Mouse (Mus musculus) adrenal gland, postnatal 36 days (tissue): Measurements from ENCODE around the gene Cacna1b. TPM values are rescaled to one million over a fixed set of nuclear protein-coding genes. Genes with fewer than 3 reads are reported as not detected.

Experiments used
- DNase-seq, 2 experiments: peaks; one replicate each; pipeline ENCODE4 v3.0.0; 2021; ENCODE audit warnings: mixed read lengths in 1 of 2
- long read RNA-seq, 2 experiments: library from polyadenylated mRNA; stranded (forward); transcript quantifications; one replicate each; pipeline ENCODE4 v2.0.0; 2021; ENCODE audit warnings: borderline sequencing depth in 2 of 2
- total RNA-seq, 2 experiments: library from RNA; stranded (reverse); gene quantifications; 2 replicates each; pipeline ENCODE4 v1.2.3; 2021

The Cacna1b gene
- 1 to 10 TPM; 1.3 to 1.9 TPM for total RNA-seq
- long read RNA-seq, experiment 1 = 0 reads
- long read RNA-seq, experiment 2 = 0 reads

DNA sequence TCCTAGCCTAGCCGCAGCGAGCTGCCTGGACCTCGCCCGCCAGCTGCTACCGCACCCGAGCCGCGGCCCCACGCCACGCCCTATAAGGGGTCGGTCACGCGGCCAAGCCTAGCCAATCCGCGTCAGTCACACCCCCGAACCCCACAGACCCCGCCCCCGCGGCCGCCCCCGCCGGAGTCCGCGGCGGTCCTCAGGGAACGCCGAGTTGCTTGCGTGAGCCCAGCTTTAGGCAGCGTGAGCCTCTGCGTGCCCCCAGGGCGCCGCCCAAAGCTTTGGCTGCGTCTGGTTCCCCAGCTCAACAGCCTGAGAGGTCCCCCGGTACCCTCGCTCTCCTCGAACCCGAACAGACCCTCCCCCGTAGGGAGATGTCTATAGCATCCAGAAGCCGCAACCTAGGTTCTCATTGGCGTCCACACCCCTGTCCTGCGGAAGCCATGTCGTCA is at the start of gene Cacna1b:
Gene Cacna1b (minus strand): TSS at position 38 of the 443 bp plus-strand sequence.
- peak; percentile 66 for DNase-seq

DNA sequence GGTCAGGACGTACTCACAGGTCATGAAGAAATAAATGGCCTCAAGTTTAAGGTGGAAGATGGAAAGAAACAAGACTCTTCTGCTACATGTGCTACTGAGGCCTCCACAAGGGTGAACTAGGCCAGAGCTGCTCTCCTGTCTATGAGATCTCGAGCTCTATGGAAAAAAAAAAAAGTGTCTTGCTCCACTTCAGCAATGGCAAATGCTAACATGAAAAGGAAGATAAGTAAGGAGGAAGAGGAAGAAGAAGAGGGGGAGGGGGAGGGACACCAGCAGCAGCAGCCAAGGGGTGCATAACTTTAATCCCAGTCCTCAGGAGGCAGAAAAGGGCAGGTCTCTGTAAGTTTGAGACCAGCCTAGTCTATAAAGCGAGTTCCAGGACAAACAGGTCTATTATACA is 46.8 kb upstream of the Cacna1b start:
- DNase-seq = no peak

DNA sequence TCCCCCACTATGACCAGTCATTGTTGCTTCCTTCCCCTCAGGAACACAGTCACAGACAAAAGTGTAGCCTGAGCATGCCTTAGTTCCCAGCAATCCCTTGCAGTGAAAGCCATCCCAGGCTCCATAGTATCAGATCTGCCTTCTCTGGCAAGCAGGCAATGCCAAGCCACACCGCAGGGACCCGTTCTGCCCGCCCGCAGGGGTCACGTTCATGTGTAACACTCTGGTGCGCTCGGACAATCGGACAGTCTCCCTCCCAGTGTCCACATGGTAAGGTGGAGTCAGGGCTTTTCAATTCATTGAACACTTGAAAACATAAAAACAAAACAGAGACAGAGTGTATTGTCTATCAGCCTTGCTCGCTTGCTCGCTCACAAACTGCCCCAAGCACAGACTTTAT is 44.7 kb upstream of the Cacna1b start:
- DNase-seq = no peak

DNA sequence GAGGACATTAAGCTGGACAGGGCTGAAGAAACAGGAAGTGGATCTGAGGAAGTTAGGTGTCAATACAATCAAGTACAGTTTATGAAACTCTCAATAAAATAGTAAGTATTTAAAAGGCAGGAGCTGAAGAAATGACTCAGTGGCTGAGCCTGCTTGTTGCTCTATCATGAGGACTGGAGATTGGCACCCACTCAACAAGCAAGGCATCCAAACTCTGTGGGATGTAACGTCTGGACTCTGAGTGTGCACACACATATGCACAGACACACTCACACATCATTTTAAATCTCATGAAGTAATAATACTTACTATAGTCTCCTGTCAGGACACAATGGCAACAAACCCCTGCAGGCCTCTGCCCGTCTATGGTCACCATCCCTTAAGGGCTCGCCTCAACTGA is 44.1 kb upstream of the Cacna1b start:
- no peak for DNase-seq

DNA sequence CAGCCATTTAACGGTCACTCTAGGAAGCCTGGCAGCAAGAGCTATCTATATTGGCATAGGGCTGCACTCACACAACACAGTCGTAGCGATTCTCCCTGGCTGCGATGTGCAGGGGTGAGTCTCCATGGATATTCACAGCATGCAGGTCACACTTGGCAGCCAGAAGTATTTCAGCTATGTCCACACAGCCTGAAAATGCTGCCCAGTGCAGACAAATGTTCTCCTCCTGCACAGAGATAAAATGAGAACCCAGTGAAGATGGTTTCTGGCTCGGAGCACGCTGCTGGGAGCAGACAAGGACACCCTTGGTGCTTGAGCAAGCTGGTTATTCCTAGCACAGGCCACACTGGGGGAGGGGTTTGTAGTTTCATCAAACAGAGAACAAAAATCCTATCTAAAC is 43.2 kb upstream of the Cacna1b start:
- DNase-seq = peak in 1 of 2 experiments; percentile 24

DNA sequence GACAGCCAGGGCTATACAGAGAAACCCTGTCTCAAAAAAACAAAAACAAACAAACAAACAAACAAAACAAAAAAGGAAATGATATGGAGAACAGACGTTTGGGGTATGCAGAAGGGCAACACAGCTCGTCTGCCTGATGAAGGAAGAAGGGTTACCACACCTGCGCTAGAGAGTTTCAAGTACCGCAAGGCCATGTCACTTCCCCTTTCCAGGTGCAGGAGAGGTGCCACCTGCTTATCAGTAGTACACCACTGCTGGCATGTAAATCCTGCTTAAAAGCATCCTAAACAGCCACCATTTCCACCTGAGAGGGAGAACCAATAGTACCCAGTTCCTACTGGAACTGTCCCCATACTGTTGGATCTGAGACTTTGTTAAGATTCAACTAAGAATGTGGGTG is 42.7 kb upstream of the Cacna1b start:
- no peak for DNase-seq

DNA sequence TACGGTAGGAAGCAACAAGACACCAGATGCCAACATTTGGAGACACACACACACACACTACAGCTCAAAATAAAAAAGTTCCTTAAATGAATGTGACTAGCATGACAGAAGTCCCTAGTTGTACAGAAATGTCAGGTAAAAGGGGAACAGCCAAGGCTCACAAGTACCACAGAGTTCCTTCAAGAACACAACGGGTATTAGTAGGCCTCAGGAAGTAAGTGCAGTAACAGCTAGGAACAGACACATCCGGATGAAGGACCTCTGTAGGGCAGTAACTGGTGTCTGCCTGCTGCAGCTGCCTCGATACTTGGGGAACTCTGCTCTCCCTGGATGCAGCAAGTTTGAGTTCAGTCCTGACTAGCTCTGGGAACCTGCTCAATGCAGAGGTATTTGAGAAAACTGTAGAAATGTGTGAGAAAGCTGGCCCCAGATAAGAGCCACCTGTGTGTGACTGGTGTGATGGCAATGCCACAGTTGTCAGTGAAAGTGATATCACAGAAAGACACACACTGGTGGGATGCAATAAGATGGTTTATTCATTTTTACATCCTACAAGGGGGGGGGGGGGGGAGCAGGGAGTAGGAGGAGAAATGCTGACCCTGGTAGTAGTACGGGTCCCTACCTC is 34.0 kb upstream of the Cacna1b start:
- DNase-seq = no peak

DNA sequence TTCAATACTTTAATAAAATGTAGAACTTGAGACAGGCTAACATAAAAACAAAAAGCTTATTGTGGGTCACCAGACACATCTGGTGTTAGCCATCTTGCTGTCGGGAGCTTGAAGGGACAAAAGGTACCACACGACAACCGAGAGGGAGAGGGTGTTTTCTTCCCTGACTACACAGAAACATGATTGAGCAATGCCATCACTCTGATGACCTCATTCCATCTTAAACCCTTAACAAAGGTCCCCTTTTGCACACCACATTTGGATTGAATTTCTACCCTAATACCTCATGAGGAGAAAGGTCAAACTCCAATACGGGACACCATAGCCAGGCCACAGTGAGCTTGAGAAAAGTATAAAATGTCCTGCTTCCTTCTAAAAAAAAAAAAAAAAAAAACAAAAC is 24.3 kb upstream of the Cacna1b start:
- DNase-seq = no peak

DNA sequence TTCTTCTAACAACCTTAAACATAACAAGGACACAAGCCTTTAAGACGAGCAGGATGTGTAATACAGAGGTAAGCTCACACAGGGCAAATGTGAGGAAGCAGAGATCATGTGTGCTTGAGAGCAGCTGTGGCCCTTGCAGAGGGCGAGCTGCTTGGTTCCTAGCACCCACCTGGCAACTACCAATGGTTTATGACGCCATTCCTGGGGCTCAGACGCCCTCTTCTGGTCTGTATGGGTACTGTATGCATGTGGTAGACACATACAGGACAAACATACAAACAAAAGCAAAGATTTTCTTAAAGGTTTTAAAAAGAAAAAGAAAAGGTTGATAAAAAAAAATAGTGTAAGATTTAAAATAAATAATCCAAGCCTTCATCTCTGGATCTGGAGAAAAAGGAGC is 18.3 kb upstream of the Cacna1b start:
- DNase-seq = no peak

DNA sequence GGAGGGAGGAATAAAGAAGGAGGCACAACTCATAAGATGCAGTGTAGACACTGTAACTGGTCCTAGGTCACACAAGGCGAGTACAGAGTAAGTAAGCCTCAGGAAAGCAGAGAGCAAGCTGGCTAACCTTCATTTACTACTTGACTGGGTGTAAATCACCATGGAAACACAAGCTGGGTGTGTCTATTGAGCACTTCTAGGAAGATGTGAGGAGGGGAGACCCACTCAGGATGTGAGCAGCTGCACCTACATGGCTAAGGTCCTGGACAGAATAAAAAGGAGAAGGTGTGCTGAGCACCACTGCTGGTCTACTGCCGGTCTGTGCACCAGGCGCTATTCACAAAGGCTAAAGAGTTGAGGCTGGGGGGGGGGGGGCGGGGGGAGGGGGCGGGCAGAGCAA is 13.9 kb upstream of the Cacna1b start:
- no peak for DNase-seq

DNA sequence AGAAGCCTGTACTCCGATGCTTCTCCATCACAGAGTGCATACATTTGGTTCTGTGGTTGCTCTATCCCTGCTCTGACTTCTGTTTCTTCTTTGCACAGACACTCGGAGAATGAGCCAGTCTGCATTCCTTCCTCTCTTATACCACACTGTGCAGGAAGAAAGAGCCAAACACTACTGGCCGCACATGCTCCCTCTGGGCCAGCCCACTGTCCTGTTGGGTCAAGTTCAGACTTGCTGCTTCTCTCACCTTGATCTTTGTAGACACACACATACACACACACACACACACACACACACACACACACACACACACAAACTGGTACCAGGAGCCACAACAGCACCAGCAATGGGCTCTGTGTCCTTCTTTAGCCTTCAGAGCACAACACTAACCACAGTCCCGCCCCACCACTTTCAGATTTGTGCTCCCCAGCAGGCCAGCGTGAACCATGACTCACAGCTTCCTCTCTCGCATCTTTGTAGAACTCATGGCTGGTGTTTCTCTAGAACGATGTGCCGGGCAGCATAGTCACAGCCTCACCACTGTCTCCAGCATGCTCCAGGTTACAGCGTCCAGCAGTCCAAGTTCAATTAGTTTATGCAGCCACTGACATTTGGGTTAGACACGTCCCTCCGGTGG is 13.1 kb upstream of the Cacna1b start:
- DNase-seq = no peak

DNA sequence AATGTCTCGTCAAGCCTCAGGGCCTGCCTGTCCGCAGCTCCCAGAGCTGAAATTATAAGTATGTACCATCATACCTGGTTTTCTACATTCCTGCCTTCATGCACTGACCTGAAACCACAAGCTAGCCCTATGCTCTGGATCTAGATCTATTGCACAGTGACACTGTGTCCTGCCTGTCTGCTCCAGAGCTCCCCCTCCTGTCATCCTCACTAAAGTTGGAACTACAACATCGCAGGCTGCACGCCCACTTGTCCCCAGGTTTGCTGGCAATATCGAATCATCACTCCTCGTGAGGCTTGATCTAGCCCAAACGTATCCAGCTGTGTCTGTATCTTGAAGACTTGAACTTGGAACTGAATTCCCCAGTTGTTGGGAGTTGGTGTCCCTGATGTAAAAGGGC is 11.9 kb upstream of the Cacna1b start:
- DNase-seq = no peak

DNA sequence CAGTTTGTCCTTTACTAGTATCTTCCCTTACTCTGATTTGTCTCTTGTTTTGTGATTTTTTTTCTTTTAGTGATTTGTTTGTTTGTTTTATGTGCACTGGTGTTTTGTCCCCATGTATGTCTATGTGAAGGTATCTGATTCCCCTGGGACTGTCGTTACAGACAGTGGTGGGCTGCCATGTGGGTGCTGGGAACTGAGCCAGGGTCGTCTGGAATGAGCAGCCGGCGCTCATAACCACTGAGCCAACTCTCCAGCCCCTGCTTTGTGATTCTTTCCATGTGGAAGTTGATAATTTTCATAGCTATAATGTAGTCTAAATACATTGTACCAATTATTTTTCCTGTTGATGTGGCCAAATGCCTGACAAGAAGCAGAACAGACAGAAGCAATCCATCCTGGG is 7.9 kb upstream of the Cacna1b start:
- no peak for DNase-seq

DNA sequence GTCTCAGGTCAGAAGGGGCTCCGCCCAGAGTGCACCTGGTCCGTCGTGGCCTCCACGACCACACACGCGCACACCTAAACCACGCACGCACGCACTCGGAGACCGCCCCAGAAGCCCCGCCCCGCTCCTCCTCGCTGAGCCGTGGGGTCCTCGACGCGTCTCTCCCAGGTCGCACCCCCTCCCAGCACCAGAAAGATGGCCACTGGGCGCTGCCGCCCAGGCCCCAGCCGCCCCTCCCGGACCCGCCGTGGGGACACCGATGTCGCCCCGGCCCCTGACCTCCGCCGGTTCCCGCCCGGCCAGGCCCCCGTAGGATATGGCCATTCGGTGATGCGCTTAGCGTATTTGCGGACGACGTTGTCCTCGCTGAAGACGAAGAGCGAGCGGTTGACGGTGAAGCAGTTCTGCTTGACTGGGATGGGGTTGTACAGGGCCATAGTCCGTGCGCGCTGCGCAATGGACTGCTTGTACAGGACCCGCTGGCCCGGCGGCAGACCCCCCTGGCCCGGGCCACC is 449 bp downstream of the Cacna1b start:
- no peak for DNase-seq

DNA sequence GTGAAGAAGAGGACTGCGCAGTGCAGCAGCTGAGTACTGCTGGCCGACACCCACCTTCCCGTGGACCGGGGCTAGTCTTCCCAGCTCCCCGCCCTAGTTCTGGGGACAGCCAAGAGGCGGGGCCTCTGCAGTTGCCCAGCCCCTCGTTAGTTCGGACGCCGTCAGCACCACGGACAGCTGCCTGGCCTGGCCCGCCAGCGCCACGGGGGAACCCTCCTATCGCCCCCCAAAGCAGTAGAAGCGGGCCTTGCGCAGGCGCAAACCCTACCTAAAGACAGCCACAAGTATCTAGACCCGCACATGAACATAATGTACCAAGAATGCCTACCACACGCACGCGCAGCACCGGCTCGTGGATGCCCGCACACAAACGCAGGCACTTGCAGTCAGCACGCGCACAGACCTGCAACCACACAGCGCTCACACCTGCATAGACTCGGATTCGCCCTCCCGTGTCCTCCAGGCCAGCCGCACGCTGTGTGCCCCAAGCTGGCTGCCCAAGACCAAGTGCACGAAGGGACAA is 968 bp downstream of the Cacna1b start:
- peak; percentile 59 to 67 for DNase-seq

DNA sequence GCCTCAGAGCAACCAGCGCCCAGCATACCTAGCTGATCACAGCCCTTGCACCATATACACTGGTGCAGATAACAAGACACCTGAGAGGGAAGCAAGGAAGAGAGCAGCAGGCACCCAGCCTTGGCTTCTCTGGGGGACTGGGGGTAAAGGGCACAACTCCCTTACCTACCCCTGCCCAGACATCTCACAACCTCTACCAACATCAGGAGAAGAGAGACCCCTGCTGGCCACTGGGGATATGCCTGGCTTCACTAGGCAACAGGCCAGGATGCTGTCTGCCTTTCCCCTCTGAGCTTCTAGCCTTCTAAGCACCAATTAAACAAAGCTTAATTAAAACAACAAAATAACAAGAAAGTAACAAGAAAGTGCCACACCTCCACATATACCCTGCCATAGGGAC is 7.7 kb downstream of the Cacna1b start:
- DNase-seq = peak; percentile 45 to 56

DNA sequence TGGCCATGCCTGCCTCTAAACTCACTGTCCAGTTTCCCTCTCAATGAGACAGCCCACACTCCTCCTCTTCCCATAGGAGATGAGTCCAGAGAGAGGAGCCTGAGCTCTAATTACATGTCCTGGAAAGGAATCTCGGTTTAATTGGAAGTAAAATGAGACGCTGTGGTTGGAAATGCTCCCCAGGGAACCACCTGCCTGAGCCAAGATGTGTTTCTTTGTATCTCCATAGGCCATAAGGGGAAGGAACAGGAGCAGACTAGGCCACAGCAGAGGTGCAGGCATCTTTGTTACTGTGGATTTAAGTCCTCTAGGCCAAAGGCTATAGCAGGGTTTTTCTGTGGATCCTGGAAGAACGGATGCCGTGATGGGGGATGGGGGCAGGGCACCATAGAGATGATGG is 10.4 kb downstream of the Cacna1b start:
- no peak for DNase-seq

DNA sequence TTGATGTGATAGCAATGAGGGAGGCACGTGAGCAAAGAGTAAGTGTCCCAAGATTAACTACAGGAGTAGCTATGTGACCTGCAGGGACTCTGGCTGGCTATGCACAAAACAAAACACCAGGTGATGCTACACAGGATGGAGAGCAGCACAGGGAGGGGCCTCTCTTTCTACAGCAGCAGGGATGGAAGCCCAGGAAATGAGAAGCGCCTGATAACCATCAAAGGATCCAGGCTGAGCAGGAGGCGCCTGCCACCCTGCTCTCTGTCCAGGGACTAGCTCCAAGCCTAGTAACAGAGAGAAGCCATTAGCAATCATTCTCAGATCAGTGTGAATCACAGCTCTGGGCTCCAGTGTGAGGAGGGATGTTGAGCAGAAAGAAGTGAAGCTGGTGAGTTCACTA is 12.9 kb downstream of the Cacna1b start:
- DNase-seq = no peak

DNA sequence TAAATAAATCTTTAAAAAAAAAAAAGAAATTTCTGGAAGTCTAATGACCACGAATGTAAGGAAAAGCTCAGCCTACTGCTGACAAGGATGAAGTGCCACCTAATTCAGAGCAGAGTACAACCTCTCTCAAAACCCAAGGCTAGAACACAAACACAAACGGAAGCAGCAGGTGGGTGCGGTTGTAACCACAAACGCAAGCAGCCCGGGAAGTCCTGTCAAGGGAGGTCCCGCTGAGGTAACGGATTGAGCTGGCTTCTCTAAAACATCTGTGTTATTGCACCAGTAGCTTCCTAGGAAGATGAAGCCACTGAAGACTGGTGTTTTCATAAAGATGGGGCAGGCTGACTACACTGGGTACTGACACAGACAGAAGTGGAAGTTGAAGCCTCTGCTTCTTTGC is 15.1 kb downstream of the Cacna1b start:
- DNase-seq = no peak

DNA sequence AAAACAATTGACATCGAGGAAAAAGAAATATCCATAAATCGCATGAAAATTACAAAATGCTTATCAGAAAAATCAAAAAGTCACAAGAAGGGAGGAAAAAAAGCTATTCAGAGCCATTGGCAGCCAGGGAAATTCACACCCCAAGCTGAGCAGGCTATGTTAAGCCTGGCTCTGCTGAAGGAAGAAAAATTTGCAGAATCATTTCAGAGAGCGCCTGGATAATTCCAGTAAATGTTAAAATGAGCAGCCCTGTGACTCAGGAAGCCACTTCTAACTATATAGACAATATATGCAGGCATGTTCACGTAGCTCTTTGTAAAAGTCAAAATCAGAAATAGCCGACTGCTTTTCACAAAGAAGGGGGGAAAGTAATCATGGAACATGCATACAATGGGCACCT is 23.3 kb downstream of the Cacna1b start:
- no peak for DNase-seq

DNA sequence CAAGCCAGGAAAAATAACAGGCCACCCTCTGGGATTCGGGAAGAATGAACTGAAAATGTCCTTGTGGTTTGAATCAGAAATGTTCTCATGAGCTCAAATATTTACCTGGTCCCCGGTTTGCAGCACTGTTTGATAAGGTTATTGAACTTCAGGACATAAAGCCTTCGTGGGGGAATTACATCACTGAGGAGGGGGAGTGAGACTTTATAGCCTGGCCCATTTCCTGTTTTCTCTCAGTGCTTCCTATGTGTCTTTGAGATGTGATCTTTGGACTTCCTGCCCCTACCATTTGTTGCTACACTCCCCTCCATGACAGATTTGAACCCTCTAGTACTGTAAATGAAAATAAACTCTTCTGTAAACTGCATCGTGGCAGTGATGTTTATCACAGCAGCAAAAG is 29.8 kb downstream of the Cacna1b start:
- no peak for DNase-seq

DNA sequence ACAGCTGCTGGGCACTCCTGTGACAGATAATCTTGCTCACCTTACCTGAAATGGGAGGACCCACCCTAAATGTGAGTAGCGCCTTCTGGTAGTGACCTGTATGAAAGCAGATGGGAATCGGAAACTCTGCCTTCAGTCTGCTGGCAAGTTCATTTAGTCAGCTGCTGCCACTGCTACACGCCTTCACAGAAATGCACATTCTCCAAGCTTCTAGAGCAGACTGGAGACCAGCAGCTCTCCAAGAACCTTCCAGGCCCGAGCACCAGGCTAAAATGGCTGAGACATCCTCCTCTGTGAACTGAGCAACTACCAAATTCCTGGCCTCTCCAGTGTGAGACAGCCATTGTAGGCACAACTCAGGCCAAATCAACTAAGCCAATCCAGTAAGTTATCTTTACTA is 37.1 kb downstream of the Cacna1b start:
- DNase-seq = no peak

DNA sequence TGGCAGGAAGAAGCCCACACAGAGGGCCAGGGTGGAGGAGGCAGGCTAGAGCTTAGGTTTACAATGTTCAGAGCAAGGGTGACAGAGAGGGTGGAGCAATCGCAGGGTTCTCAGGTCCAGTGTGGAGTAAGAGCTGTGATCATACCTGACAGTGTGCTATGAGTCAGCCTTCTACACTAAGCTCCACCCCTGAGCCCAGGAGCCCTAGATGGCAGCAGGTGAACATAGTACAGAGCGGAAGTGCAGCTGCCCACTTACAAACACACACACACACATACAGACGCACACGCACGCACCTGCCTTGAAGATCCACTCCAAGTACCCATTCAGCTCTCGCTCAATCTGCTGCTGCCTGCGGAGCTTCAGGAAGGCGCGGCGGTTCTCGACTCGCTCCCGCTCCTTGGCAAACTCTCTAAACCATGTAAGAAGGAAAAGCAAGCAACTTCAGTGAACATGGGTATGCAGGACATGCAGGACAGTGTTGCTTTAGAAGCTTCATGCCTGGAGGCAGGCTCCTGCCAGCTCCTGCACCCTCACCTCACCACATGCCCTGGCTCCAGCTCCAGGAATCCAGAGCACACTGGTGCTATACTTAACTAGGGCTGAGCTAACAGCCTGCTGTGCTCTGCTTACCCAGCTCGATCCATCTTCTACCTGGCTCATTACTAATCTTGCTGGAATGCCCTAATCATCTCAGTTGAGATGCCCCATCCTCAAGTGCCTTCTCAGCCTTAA is 43.1 kb downstream of the Cacna1b start:
- no peak for DNase-seq
